Mouse (Mus musculus) hindbrain, postnatal 0 days (tissue): ENCODE measurements around the gene Dand5. TPM values are rescaled to one million over a fixed set of nuclear protein-coding genes. Genes with fewer than 3 reads are reported as not detected.
"Not testable (repeated sequence)": the region's sequence is repeated elsewhere in the genome, so short reads cannot be mapped to it uniquely, and the experiment has no call there.

Experiments used
- ATAC-seq: fragments of 200-750 bp; cut with Nextera tagmentation; 2 replicates; pipeline ENCODE4 v1.8.0; 2017; ENCODE audit warnings: mild to moderate bottlenecking, moderate TSS enrichment, moderate library complexity
- DNase-seq: peaks from one replicate; pipeline ENCODE4 v3.0.0-alpha.2; 2015; ENCODE audit warnings: low spot score
- H3K27ac ChIP-seq: fragments of 300-500 bp; sonication (generic); 2 replicates; pipeline ENCODE4 v1.5.1; 2014; ENCODE audit warnings: mild to moderate bottlenecking
- H3K27me3 ChIP-seq: fragments of 300-500 bp; sonication (generic); 2 replicates; pipeline ENCODE4 v1.6.1; 2014; ENCODE audit warnings: low read length, mixed read lengths; ENCODE audit not compliant: insufficient read depth
- H3K36me3 ChIP-seq: fragments of 300-500 bp; sonication (generic); 2 replicates; pipeline ENCODE4 v1.6.1; 2014; ENCODE audit warnings: low read length, mixed read lengths; ENCODE audit not compliant: insufficient read depth
- H3K4me1 ChIP-seq: fragments of 300-500 bp; sonication (generic); 2 replicates; pipeline ENCODE4 v1.6.1; 2014; ENCODE audit warnings: antibody characterized with exemption, low read length, mixed read lengths; ENCODE audit not compliant: insufficient read depth
- H3K4me2 ChIP-seq: fragments of 300-500 bp; sonication (generic); 2 replicates; pipeline ENCODE4 v1.6.1; 2014; ENCODE audit warnings: low read depth, mild to moderate bottlenecking, low read length, moderate library complexity, mixed read lengths
- H3K4me3 ChIP-seq: fragments of 300-500 bp; sonication (generic); 2 replicates; pipeline ENCODE4 v1.5.1; 2014; ENCODE audit warnings: low read length
- H3K9ac ChIP-seq: fragments of 300-500 bp; sonication (generic); replicated peaks from 2 replicates; pipeline ENCODE4 v1.6.1; 2014; ENCODE audit warnings: mild to moderate bottlenecking, low read length, moderate library complexity, mixed read lengths
- H3K9me3 ChIP-seq: fragments of 300-500 bp; sonication (generic); 2 replicates; pipeline ENCODE4 v1.6.1; 2016; ENCODE audit warnings: low read length, mixed read lengths
- CTCF ChIP-seq: IDR thresholded peaks from 2 replicates; pipeline ENCODE4 v1.5.1; 2016; ENCODE audit warnings: antibody characterized with exemption, control low read depth, low read depth
- WGBS: fragments of 180-500 bp; shearing (Covaris S2); extraction: QIAGEN DNeasy Blood & Tissue Kit; methylation state at CpG from one replicate; pipeline ENCODE4 v1.1.7; 2014; 5-methylcytosine and 5-hydroxymethylcytosine counted together
- polyA plus RNA-seq: library from polyadenylated mRNA; unstranded; fragments of >200 nt; fragmentation: Nextera tagmentation; extraction: Ambion mirVana; gene quantifications from 2 replicates; pipeline ENCODE4 v1.2.1, GENCODE M21; 2015
- total RNA-seq: library from RNA; depleted of rRNA; stranded (reverse); fragments of >200 nt; gene quantifications from 2 replicates; pipeline ENCODE4 v1.2.3, GENCODE M21; 2014

Dand5 gene
- total and polyA plus RNA-seq, 2 experiments from 2014 or later = 6.6 to 12.5 TPM

- peaks cover 29% of the 10 kb centered on the region for H3K36me3 ChIP-seq
- no peaks in the 10 kb centered on the region for H3K9me3 ChIP-seq
- peak overlapping the region; percentile 70 for H3K27ac ChIP-seq
- H3K4me1 ChIP-seq = peaks cover 16% of the 10 kb centered on the region; the same call in 1 of the 2 replicates
- no peak overlapping the region for H3K4me3 ChIP-seq
- TF ChIP-seq CTCF = no peak
- no peaks in the 10 kb centered on the region for H3K27me3 ChIP-seq
- 0 out of 2 replicates have a peak overlapping the region, but pooled peaks have one; percentile 9 for H3K9ac ChIP-seq
- peak; percentile 81 for DNase-seq
- no peak overlapping the region for H3K4me2 ChIP-seq
- WGBS = 48% methylated on average over 10 of the region's 10 CpGs
- ATAC-seq = peak; percentile 68
These were observed 12.5 kb upstream of the Dand5 start for GRCm38 (mm10) chr8:84834866-84835855.

- peak; percentile 59 for DNase-seq
- Histone ChIP-seq H3K4me2 (no peak overlapping the region), H3K36me3 (peaks cover 29% of the 10 kb centered on the region), H3K27me3 (no peaks in the 10 kb centered on the region), H3K4me1 (peaks cover 12% of the 10 kb centered on the region; the same call in 1 of the 2 replicates), H3K27ac (peak overlapping the region; percentile 70), H3K9ac (no peak overlapping the region), H3K9me3 (no peaks in the 10 kb centered on the region), H3K4me3 (no peak overlapping the region)
- WGBS = 67% methylated on average over 19 of the region's 19 CpGs
- peak; percentile 19; the same call in 1 of the 2 replicates for ATAC-seq
- TF ChIP-seq CTCF = no peak
These were observed 11.6 kb upstream of the Dand5 start for GRCm38 (mm10) chr8:84834002-84834865.

DNA sequence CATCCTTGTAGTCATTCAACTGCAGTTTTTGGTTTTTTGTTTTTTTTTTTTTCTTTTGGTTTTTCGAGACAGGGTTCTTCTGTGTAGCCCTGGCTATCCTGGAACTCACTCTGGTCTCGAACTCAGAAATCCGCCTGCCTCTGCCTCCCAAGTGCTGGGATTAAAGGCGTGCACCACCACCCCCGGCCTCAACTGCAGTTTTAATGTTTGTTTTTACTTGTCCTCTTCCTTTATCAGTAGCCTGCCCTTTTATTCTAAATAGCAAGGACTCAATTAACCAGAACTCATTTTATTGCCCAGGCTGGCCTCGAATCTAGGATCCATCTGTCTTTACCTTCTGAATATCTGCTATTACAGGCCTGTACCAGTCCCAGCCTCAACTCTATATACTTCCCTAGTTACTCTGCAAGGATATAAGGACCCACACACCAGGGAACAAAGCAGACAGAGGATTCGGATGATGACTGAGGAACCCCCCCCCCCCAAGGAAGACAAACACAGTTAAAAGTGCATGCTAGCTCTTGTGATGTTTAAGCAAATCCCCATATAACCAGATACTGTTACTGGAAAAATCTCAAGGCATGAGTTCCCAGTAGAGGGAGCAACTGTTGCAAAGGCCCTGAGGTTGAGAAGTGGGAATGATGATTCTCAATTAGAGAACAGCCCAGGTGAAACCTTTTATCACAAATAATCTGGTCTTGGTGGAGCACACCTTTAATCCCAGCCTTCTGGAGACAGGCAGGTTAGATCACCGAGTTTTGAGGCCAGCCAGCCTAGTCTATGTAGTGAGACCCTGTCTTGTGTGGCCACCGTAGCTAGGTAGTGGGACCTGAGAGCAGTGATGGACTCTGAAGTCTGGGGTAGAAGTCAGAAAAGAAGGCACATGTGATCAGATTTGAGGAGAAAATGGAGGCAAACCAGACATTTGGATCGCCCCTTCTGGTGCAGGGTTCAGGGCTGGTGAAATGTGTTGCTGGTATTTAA is 10.4 kb upstream of the Dand5 start:
- Histone ChIP-seq H3K27me3 (no peaks in the 10 kb centered on the region), H3K4me1 (0 out of 2 replicates have a peak, but pooled peaks cover 12% of the 10 kb centered on the region), H3K27ac (peak overlapping the region; percentile 98), H3K9me3 (no peaks in the 10 kb centered on the region), H3K9ac (peak overlapping the region; percentile 95), H3K36me3 (peaks cover 24% of the 10 kb centered on the region), H3K4me2 (peak overlapping the region; percentile 81), H3K4me3 (peak overlapping the region; percentile 93)
- WGBS = 70% methylated on average over 10 of the region's 10 CpGs
- DNase-seq = no peak
- peak; percentile 17; the same call in 1 of the 2 replicates for TF ChIP-seq CTCF
- ATAC-seq = no peak

GRCm38 (mm10) chr8:84832034-84832717 is 9.6 kb upstream of the Dand5 start:
- Histone ChIP-seq H3K4me2 (peak overlapping the region; percentile 81), H3K4me3 (peak overlapping the region; percentile 93), H3K36me3 (peaks cover 16% of the 10 kb centered on the region), H3K9ac (peak overlapping the region; percentile 95), H3K27me3 (no peaks in the 10 kb centered on the region), H3K27ac (peak overlapping the region; percentile 98), H3K9me3 (no peaks in the 10 kb centered on the region), H3K4me1 (0 out of 2 replicates have a peak, but pooled peaks cover 12% of the 10 kb centered on the region)
- DNase-seq = peak; percentile 85
- WGBS = 1% methylated on average over 59 of the region's 59 CpGs
- peak; percentile 77 for ATAC-seq
- no peak for TF ChIP-seq CTCF

GRCm38 (mm10) chr8:84831490-84831889 is 8.9 kb upstream of the Dand5 start, which contains the start of gene Gadd45gip1:
Gene Gadd45gip1, plus strand, starts transcription at chr8:84831522.
- DNase-seq (no peak), ATAC-seq (no peak)
- peaks cover 9% of the 10 kb centered on the region; the same call in 1 of the 2 replicates for H3K36me3 ChIP-seq
- H3K27ac ChIP-seq = peak within 1 kb of the TSS; percentile 98
- peak within 1 kb of the TSS; percentile 93 for H3K4me3 ChIP-seq
- 0 out of 2 replicates have a peak, but pooled peaks cover 12% of the 10 kb centered on the region for H3K4me1 ChIP-seq
- H3K9me3 ChIP-seq = no peaks in the 10 kb centered on the region
- WGBS = 82% methylated on average over 11 of the region's 11 CpGs
- H3K4me2 ChIP-seq = peak within 1 kb of the TSS; percentile 81
- H3K9ac ChIP-seq = peak within 1 kb of the TSS; percentile 95
- H3K27me3 ChIP-seq = no peaks in the 10 kb centered on the region
- no peak for TF ChIP-seq CTCF

- H3K4me2 ChIP-seq, ATAC-seq, H3K27ac ChIP-seq, H3K27me3 ChIP-seq, H3K36me3 ChIP-seq, H3K4me3 ChIP-seq, H3K9ac ChIP-seq, H3K4me1 ChIP-seq, DNase-seq, H3K9me3 ChIP-seq: not testable (repeated sequence)
- 91% methylated on average over 2 of the region's 2 CpGs for WGBS
These were observed 3.9 kb upstream of the Dand5 start for GRCm38 (mm10) chr8:84826518-84826917.
